Mouse (Mus musculus): ENCODE results near the gene Podn.

Gene Podn

DNA sequence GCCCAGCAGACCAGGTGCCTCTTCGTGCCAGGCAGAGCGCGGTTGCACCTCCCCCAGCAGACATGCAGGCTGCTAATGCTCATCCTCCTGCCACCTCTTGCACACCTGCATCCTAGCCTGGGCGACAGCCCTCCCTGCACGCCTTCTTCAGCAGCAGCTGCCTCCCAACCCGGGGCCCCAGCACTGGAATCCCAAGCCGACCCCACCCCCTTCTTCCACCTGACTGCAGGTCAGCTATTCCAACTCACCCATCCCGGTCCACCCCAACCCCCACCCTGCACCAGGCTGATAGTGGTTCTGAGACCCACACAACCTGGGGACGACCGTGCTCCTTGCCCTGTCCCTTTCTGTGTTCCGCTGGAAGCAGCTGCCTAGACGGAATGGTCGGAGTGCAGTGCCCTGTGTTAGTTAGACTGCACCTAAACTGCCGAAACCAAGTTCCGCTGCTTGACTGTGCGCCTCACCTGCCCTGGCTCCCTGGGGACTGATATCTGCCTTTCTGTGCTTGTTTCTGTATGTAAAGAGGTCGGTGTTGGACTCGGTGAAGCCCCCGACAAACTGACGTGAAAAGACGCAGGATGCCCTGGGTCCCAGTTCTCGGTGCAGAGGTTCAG, 65.2 kb downstream of the Podn start:
- no peak for TF ChIP-seq GATA4 (IDR thresholded peaks at IDR 0.05; ENCODE audit: insufficient replicate concordance, low read length)

DNA sequence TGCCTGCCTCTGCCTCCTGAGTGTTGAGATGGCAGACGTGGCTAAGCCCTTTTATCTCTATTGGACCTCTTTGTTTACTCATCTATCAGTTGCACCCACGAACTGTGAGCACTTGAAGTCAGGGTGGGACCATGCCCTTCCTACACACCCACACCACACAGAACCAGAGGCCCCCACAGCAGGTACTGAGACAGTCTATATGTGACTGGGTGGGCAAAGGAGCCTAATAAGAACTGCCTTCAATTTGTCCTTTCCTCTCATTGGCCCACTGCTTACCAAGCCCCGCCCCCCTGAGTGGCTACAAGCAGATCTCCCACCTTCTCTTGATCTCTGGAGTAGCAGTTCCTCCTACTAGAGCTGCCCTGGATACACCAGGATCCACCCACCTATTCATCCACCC, 70.1 kb downstream of the Podn start:
- TF ChIP-seq GATA4 (IDR thresholded peaks at IDR 0.05; ENCODE audit: insufficient replicate concordance, low read length) = no peak

DNA sequence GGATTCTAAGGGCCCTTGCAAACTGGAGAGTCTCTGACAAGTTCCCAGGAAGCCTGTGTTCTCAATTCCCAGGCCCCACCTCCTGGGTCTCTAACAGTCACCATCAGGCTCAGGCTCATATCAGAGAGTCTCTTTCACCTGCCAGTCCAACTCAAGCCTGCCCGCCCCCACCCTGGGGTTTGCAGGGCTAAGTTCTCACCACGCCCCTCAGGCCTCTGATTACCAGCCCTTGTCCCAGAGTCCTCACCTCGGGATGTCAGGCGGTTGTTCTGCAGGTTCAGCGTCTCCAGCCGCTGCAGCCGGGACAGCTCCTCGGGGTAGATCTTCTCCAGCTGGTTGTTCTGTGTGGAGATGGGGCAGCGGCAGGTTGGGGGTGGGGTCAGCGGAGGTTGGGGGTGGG, 71.0 kb downstream of the Podn start:
- no peak for TF ChIP-seq GATA4 (IDR thresholded peaks at IDR 0.05; ENCODE audit: insufficient replicate concordance, low read length)

DNA sequence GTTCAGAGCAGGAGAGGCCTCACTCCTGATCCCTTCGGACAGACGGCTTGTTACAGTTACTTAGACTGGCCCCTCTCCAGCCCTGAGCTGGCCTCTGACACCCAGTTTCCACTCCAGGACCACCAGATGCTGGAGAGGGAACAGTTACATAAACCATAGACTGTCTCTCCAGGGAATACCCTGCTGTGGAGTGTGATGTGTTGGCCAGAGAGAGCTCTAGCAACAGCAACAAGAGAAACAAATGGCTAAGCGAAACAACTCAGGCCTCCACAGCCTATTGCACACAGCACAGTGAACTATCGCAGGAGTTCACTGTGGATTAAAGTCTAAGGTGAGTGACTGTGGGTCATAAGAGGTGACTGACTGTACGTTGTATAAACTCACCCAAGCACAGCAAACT, 71.6 kb downstream of the Podn start:
- TF ChIP-seq GATA4 (IDR thresholded peaks at IDR 0.05; ENCODE audit: insufficient replicate concordance, low read length) = no peak

DNA sequence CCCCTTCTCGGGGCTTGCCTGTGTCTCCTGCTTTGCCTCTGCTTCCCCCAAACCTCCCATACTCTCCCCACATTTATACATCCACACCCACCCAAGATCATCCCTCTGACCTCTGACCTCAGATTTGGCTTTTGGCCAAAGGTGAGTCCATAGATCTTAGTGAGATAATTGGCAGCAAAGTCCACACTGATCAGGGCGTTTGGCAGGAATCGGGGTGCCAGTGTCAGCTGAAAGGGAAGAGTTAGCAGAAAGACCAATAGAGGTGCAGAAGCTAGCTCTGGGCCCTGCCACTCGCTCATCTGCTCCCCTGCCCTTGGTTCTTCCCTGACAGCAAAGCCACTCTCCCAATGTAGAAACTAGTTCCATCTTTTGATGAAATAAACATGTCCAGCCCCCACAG, 73.1 kb downstream of the Podn start:
- TF ChIP-seq GATA4 (IDR thresholded peaks at IDR 0.05; ENCODE audit: insufficient replicate concordance, low read length) = no peak

DNA sequence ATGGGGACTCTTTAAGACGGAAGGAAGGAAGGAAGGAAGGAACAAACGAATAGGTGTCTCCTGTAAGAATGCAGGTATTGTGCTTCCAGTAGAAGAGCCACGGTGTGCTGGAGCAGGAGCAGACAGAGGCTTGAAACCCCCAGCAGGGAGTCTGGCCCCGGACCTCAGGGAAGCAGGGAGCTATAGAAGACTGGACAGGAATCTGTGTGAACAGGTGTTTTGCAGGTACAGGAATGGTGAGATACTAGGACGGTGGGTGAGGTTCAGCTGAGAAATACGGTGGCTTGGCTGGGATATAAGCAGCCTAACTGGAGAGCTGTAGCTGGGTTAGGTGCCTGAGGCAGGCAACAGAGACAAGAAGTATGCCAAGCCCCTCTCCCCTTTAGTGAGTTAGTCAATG, 76.1 kb downstream of the Podn start:
- no peak for TF ChIP-seq GATA4 (IDR thresholded peaks at IDR 0.05; ENCODE audit: insufficient replicate concordance, low read length)

DNA sequence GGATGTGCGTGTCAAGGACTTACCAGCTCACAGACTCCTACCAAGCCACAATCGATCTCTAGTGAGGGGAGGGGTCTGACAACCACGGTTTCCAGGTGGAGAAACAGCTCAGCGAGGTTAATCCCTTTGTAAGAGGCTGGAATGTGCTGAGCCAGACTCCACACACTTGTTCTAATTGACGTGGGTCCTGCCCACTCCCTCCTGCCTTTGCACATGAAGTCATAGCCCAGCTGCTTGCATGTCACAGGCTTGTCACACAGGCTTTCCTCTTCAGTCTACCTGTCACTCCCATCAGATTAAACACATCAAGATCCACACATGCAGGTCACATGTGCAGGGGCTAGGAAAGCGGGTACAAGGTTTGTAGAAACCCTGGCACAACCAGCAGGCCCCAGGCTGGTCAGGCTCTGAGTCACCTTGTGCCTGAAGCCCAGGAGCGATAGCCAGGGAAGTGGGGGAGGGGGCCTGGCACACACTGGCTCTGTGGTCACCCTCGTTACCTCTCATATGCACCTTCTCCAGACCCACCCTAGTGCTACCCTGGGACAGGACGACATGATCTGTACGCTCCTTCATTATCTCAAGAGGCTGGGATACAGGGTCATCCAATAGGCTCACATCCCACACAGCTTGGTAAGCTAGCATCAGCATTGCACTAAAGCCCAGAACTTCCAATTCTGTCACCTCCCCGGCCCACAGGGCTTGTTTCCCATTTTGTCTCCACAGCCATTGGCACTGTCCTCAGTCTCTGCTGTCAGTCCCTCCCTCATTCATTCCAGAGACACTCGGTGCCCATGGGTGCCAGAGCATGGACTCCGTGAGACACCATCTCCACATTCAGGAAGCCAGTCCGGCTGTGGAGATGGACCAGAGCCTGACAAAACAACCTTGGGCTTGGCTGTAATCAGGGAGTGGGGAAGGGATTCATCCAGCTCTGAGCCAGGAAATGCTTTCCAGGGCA, 77.0 kb downstream of the Podn start:
- no peak for TF ChIP-seq GATA4 (IDR thresholded peaks at IDR 0.05; ENCODE audit: insufficient replicate concordance, low read length)

DNA sequence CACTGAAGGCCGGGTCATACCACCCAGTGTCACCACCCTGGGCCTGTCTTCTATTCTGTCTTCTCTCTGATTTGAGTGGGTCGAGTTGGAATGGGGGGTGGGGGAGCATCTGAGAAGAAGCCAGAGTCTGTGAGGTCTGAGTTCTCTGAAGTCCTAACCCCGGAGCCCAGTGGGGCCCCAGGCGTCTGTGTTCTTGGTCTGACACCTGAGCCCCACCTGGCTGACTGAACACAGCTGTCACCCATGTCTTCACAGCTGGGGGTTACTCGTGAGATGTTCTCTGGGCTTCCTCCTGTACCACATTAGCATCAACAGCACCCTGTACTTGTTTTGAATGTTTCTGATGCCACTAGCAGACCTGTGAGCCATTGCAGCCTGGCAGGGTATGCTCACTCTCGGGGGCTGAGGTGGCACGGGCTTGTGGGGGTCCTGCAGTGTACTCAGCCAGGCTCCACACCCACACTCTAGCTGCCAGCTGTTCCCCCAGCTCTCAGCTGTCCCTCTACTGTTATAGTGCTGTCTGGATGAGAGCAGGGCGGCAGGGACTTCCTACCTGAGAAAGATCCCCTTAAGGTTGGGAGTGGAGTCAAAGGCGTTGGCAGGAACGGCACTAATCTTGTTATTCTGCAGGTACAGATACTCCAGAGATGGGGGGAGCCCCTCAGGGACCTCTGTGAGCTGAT, 77.9 kb downstream of the Podn start:
- TF ChIP-seq GATA4 (IDR thresholded peaks at IDR 0.05; ENCODE audit: insufficient replicate concordance, low read length) = no peak

DNA sequence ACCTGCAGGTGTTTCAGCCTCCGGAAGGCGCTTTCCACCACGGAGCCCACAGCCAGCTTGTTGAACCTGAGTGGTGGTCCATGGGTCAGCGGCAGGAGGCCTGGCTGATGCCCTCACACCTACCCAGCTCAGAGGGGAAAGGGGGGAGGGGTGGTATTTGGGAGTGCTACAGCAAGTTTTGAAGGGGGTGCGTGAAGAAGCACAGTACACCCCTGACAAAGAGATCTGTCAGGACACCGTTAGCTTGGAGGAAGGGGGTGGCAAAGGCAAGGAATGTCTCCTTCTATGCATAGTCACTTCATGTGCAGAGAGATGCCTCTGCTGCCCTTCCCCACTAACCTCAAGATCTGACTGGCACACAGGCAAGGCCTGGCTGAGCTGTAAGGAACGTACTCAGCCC, 78.4 kb downstream of the Podn start:
- TF ChIP-seq GATA4 (IDR thresholded peaks at IDR 0.05; ENCODE audit: insufficient replicate concordance, low read length) = no peak

DNA sequence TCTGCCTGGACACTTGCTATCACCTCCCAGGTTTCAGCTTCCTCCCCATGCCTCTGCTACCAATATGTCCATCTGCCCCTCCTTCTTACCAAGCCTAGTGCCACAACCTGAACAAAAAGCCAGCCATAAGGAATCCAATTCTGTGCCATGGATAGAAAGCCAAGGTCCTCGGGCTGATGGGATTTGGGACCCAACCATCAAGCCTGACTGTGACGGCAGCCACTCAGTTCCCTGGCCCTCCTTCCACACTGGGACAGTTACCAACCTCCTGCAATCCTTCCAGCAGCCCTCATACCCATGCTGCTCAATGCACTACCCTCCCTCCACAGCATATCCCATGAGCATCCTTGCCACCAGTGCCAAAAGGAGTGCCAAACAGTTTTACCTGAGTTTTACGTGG, 79.9 kb downstream of the Podn start:
- no peak for TF ChIP-seq GATA4 (IDR thresholded peaks at IDR 0.05; ENCODE audit: insufficient replicate concordance, low read length)

DNA sequence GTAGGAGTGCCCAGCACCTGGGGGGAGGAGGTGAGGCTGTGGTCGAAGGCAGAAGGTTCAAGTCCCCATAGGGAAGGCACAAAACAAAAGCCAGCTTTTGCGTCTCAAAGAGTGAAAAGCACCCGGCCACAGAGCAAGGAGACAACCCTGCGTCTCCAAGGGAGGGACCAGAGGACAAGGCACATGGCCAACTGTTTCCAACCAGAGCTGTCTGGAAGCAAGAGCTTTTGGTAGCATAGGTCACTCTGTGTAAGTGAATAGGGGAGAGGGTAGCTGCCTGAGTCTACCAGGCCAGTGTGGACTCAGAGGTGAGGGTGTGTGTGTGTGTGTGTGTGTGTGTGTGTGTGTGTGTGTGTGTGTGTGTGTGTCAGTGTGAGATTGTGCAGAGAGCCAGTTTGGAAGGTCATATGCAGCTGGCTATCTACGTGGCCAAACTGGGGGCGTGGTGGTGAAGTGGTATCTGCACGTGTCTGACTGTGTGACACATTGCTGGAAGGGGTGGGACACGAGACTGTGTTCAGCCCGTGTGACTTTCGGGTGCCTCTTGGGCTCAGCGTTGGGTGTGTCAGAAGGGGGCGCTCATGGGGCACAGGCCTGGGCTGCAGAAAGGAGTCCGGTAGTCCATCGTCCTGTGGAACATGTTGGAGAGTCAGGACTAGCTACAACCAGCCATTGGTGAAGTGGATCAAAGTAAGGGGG, 81.0 kb downstream of the Podn start:
- no peak for TF ChIP-seq GATA4 (IDR thresholded peaks at IDR 0.05; ENCODE audit: insufficient replicate concordance, low read length)

DNA sequence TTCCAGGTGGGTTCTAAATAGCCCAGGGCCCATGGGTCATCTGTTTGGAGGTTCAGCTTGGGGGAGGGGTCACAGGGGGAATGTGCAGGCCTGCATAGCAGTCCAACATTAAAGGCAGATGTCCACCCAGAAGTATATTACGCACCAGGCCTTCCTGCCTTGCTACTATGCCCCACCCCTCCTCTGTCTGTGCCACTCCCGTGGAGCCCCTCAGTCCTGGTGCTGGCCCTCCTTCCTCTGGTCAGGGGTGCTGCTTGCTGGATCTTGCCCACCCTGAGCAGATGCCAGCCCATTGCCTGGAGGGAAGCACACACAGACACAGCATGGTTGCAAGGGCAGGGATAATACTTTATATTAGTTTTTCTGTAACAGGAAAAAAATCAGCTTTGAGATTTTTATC, 81.8 kb downstream of the Podn start:
- TF ChIP-seq GATA4 (IDR thresholded peaks at IDR 0.05; ENCODE audit: insufficient replicate concordance, low read length) = no peak

DNA sequence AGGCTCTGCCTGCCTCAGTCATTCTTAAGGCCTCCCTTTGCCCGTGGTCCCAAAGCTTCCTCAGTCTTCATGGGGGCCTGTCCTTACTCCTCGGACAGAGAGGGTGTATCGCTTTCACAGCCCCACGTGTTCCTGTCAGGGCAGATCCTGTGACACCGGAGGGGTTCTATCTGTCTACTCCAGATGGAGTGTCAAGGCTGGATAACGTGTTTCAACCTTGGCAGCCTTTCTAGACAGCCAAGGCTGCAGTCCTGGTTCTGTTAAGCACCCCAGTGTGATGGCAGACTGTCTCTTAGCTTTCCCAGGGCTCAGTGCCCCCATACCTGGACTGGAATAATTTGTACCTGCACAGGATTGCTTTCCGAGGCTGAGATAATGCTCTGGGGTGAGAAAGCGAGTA, 87.7 kb downstream of the Podn start:
- no peak for TF ChIP-seq GATA4 (IDR thresholded peaks at IDR 0.05; ENCODE audit: insufficient replicate concordance, low read length)

DNA sequence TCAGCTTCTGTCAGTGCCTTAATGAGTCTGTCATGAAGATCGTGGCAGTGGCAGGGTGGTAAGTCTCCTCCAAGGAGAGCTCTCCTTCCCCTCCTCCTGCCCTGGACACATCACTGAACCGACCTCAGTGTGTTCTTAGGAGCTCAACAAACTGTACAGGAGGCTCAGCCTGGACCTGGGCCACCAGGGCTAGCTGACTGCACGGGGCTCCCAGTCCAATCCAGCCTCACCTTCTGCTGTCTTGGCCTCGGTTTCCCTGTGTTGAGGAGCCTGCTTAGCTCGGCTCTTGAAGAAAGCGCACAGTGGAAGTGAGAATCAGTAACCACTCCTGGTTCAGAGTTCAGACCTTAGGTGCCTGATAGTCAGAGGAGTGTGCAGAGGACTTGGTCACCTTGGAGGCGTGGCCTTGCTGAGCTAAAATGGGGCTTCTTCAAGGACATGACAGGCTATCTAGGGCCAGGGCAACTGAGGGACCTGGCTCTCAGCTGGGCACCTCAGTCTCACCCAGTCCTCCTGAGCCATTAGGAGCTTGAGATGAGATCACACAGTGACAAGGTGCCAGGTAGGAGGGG, 88.6 kb downstream of the Podn start:
- TF ChIP-seq GATA4 (IDR thresholded peaks at IDR 0.05; ENCODE audit: insufficient replicate concordance, low read length) = no peak

DNA sequence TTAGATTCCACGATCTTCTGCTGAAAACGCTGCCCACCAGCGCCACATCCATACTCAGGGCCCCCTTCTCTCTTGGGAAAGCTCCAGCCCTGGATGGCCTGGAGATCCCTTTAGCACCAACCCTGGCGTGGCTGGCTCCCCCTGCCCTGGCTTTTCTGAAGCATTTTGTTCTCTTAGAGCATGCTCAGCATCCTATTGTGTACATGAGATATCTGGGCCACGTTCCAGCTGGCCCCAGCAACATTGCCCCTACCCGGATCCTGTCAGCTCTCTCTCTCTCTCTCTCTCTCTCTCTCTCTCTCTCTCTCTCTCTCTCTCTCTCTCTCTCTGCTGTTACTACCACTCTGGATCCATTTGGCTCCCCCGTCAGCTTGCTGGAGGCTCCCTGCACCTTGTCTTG, 90.9 kb downstream of the Podn start:
- TF ChIP-seq GATA4 (IDR thresholded peaks at IDR 0.05; ENCODE audit: insufficient replicate concordance, low read length) = no peak

Data from liver, adult (tissue).